ENCODE assay signal across 8 mouse cellular contexts in the genomic region with DNA sequence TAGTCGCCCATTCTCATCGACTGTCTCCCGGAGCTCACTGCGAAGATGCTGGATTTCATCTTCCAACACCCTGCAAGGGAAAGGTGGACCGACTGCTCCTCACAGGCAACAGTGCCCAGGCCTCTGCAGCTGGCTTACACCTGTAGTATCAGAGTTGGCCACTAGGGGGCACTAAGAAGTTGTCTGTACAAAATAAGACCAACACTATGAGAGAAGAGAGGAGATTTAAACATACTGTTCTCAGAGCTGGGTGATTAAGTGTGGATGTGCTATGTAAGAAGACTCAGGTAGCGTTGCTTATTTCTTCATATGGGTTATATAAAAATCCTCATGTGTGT. TPM values are rescaled to one million over a fixed set of nuclear protein-coding genes. Genes with fewer than 3 reads are reported as not detected.
DNase-seq lines count a peak whose midpoint lies in the region; ATAC-seq and TF ChIP-seq lines count a peak whose summit lies in the region.

No protein-coding gene starts in this region.

- no peaks in the 10 kb centered on the region for H3K27me3 ChIP-seq in heart, adult 2 months (ENCODE audit: control insufficient read depth, insufficient read depth, low read length)
- no peaks in the 10 kb centered on the region for H3K27me3 ChIP-seq in intestine, postnatal 0 days (replicated peaks; ENCODE audit: control insufficient read depth, insufficient read depth, low read length)
- no peaks in the 10 kb centered on the region for H3K27me3 ChIP-seq in midbrain, postnatal 0 days (ENCODE audit: insufficient read depth, low read length)

- 19% methylated on average over 6 of the region's 6 CpGs for WGBS in heart, adult 2 months
- WGBS in intestine, postnatal 0 days: 18% methylated on average over 6 of the region's 6 CpGs
- 26% methylated on average over 6 of the region's 6 CpGs for WGBS in midbrain, postnatal 0 days

- H3K4me2 ChIP-seq in intestine, postnatal 0 days (replicated peaks; ENCODE audit: low read depth): no peak overlapping the region
- no peak overlapping the region for H3K4me2 ChIP-seq in midbrain, postnatal 0 days (ENCODE audit: low read depth, low read length, poor library complexity, severe bottlenecking)

- DNase-seq in heart, adult 2 months: peak; percentile 63 to 78
- no peak for DNase-seq in heart, postnatal 25 days (ENCODE audit: low spot score)
- DNase-seq in cerebellum, adult 11-12 months: peak; percentile 74
- DNase-seq in left cerebral cortex, postnatal 4 days: peak; percentile 84
- DNase-seq in midbrain, postnatal 0 days (ENCODE audit: low spot score): peak; percentile 85
- DNase-seq in spleen, postnatal 14 days (ENCODE audit: low spot score in 2 of 2): peak; percentile 39 to 77

- no peak for TF ChIP-seq EP300 in heart, adult 2 months (IDR thresholded peaks at IDR 0.05; ENCODE audit: insufficient read depth, low read depth, low read length)

- intact Hi-C loops in heart, adult 2 months (cut with DNase I): loop anchor here (1.0 to 5.0 kb wide), 2 partner anchors 46 to 156 kb away; no protein-coding TSS in a partner anchor
- intact Hi-C loops in heart, postnatal 25 days (cut with DNase I): loop anchor here (5.0 kb wide), 1 partner anchor 69 kb away; no protein-coding TSS in a partner anchor
- intact Hi-C loops in left cerebral cortex, postnatal 4 days (cut with DNase I): no loop called here

- peak; percentile 93 for TF ChIP-seq CTCF in heart, adult 2 months (IDR thresholded peaks at IDR 0.05)
- peak; percentile 86 for TF ChIP-seq CTCF in intestine, postnatal 0 days (IDR thresholded peaks at IDR 0.05; ENCODE audit: low read depth)
- TF ChIP-seq CTCF in midbrain, postnatal 0 days (IDR thresholded peaks at IDR 0.05): peak; percentile 95

- H3K9me3 ChIP-seq in intestine, postnatal 0 days (ENCODE audit: control insufficient read depth): no peaks in the 10 kb centered on the region
- no peaks in the 10 kb centered on the region for H3K9me3 ChIP-seq in midbrain, postnatal 0 days (ENCODE audit: low read length)

- H3K27ac ChIP-seq in heart, adult 2 months: no peak overlapping the region
- H3K27ac ChIP-seq in intestine, postnatal 0 days (ENCODE audit: low read depth, low read length): no peak overlapping the region
- no peak overlapping the region for H3K27ac ChIP-seq in midbrain, postnatal 0 days (ENCODE audit: low read depth, low read length)

- no peaks in the 10 kb centered on the region for H3K4me1 ChIP-seq in heart, adult 2 months (ENCODE audit: control insufficient read depth, insufficient read depth, low read length)
- H3K4me1 ChIP-seq in intestine, postnatal 0 days (replicated peaks; ENCODE audit: control insufficient read depth, insufficient read depth, low read length): no peaks in the 10 kb centered on the region
- no peaks in the 10 kb centered on the region for H3K4me1 ChIP-seq in midbrain, postnatal 0 days (ENCODE audit: insufficient read depth, low read length)

- no peak overlapping the region for H3K9ac ChIP-seq in heart, adult 2 months (ENCODE audit: low read depth, low read length)
- no peak overlapping the region for H3K9ac ChIP-seq in intestine, postnatal 0 days (ENCODE audit: low read depth, low read length)
- H3K9ac ChIP-seq in midbrain, postnatal 0 days (replicated peaks; ENCODE audit: low read length, poor library complexity, severe bottlenecking): no peak overlapping the region

- H3K4me3 ChIP-seq in heart, adult 2 months: no peak overlapping the region
- no peak overlapping the region for H3K4me3 ChIP-seq in intestine, postnatal 0 days (ENCODE audit: low read depth, low read length)
- H3K4me3 ChIP-seq in midbrain, postnatal 0 days (ENCODE audit: low read depth, low read length): no peak overlapping the region

- H3K79me2 ChIP-seq in heart, adult 2 months (replicated peaks; ENCODE audit: control insufficient read depth, insufficient read depth, low read length): no peaks in the 10 kb centered on the region

- no peaks in the 10 kb centered on the region for H3K36me3 ChIP-seq in heart, adult 2 months (ENCODE audit: control insufficient read depth, insufficient read depth, low read length)
- no peaks in the 10 kb centered on the region for H3K36me3 ChIP-seq in intestine, postnatal 0 days (ENCODE audit: control insufficient read depth, insufficient read depth)
- no peaks in the 10 kb centered on the region for H3K36me3 ChIP-seq in midbrain, postnatal 0 days (ENCODE audit: insufficient read depth, low read length)

- no peak for TF ChIP-seq POLR2A in heart, adult 2 months (IDR thresholded peaks at IDR 0.05; ENCODE audit: insufficient read depth, low read depth, low read length)

- peak; percentile 51 for ATAC-seq in frontal cortex, adult (ENCODE audit: low TSS enrichment)
- no peak for ATAC-seq in intestine, postnatal 0 days
- ATAC-seq in midbrain, postnatal 0 days (ENCODE audit: low FRiP score): peak; percentile 52

RNA-seq across cellular contexts. Expression of gene Ccdc13, which starts 8.3 kb away (rescaled TPM):
- total RNA-seq in heart, adult 2 months (2021): not detected
- polyA plus RNA-seq in heart, adult 2 months (2012; rRNA removed): 0.32 and 0.49 TPM in 2 replicates
- not detected for total RNA-seq in heart, postnatal 25 days (2021)
- polyA plus RNA-seq in intestine, postnatal 0 days (2015; fragmentation: Nextera tagmentation; extraction: Ambion mirVana): 0.14 and 0.31 TPM in 2 replicates
- 1 to 10 TPM; 3.9 to 4.3 TPM for total RNA-seq in left cerebral cortex, postnatal 4 days (2021)
- 2.8 and 3.0 TPM in 2 replicates for total RNA-seq in midbrain, postnatal 0 days (2014; rRNA removed)
- 4.1 and 4.8 TPM in 2 replicates for polyA plus RNA-seq in midbrain, postnatal 0 days (2015; fragmentation: Nextera tagmentation; extraction: Ambion mirVana)

RNA-seq across cellular contexts. Expression of gene Higd1a, which starts 27.2 kb away (rescaled TPM):
- total RNA-seq in heart, adult 2 months (2021): 100 to 1,000 TPM; 198 to 199 TPM
- polyA plus RNA-seq in heart, adult 2 months (2012; rRNA removed): 71.7 and 106 TPM in 2 replicates
- 100 to 1,000 TPM; 208 to 239 TPM for total RNA-seq in heart, postnatal 25 days (2021)
- polyA plus RNA-seq in intestine, postnatal 0 days (2015; fragmentation: Nextera tagmentation; extraction: Ambion mirVana): 162 and 186 TPM in 2 replicates
- 10 to 100 TPM; 55.9 to 58.7 TPM for total RNA-seq in left cerebral cortex, postnatal 4 days (2021)
- total RNA-seq in midbrain, postnatal 0 days (2014; rRNA removed): 30.6 and 42.8 TPM in 2 replicates
- 179 and 182 TPM in 2 replicates for polyA plus RNA-seq in midbrain, postnatal 0 days (2015; fragmentation: Nextera tagmentation; extraction: Ambion mirVana)

RNA-seq across cellular contexts. Expression of gene Hhatl, which starts 38.6 kb away (rescaled TPM):
- 100 to 1,000 TPM in 1 of 2 experiments, 10 to 100 TPM in 1; 96.3 to 111 TPM for total RNA-seq in heart, adult 2 months (2021)
- polyA plus RNA-seq in heart, adult 2 months (2012; rRNA removed): 201 and 224 TPM in 2 replicates
- total RNA-seq in heart, postnatal 25 days (2021): 100 to 1,000 TPM; 118 to 123 TPM
- polyA plus RNA-seq in intestine, postnatal 0 days (2015; fragmentation: Nextera tagmentation; extraction: Ambion mirVana): 1.3 and 1.6 TPM in 2 replicates
- total RNA-seq in left cerebral cortex, postnatal 4 days (2021): under 1 TPM in 1 of 2 experiments, not detected in 1; 0.93 TPM
- total RNA-seq in midbrain, postnatal 0 days (2014; rRNA removed): 1.2 and 1.5 TPM in 2 replicates
- polyA plus RNA-seq in midbrain, postnatal 0 days (2015; fragmentation: Nextera tagmentation; extraction: Ambion mirVana): 0.64 and 0.99 TPM in 2 replicates

RNA-seq across cellular contexts. Expression of gene Klhl40, which starts 53.5 kb away (rescaled TPM):
- 10 to 100 TPM; 12.3 to 17.4 TPM for total RNA-seq in heart, adult 2 months (2021)
- polyA plus RNA-seq in heart, adult 2 months (2012; rRNA removed): 11.0 and 13.1 TPM in 2 replicates
- total RNA-seq in heart, postnatal 25 days (2021): 10 to 100 TPM; 10.1 to 10.5 TPM
- 0.33 and 0.43 TPM in 2 replicates for polyA plus RNA-seq in intestine, postnatal 0 days (2015; fragmentation: Nextera tagmentation; extraction: Ambion mirVana)
- 1 to 10 TPM; 1.3 TPM for total RNA-seq in left cerebral cortex, postnatal 4 days (2021)
- 1.3 and 1.7 TPM in 2 replicates for total RNA-seq in midbrain, postnatal 0 days (2014; rRNA removed)
- 2.9 and 3.2 TPM in 2 replicates for polyA plus RNA-seq in midbrain, postnatal 0 days (2015; fragmentation: Nextera tagmentation; extraction: Ambion mirVana)

Comparison
In these comparisons a context has a peak if more than half of its experiments do, and no peak if none do; other contexts are left out.
1. RNA of gene Hhatl, which starts 38.6 kb away (total RNA-seq): 118 to 123 TPM in heart, postnatal 25 days and 96.3 to 111 TPM in heart, adult 2 months; 1.2 to 1.5 TPM in midbrain, postnatal 0 days and 0.93 TPM in left cerebral cortex, postnatal 4 days; every median in the first group is over 10 times any median in the second.
2. Peak in every context shown above with its lines, with median percentiles within 50 percentile points of each other: CTCF ChIP-seq.